Mouse (Mus musculus): ENCODE measurements around the gene 4930519G04Rik. TPM values are rescaled to one million over a fixed set of nuclear protein-coding genes. Genes with fewer than 3 reads are reported as not detected.
"Not testable (repeated sequence)": the region's sequence is repeated elsewhere in the genome, so short reads cannot be mapped to it uniquely, and the experiment has no call there.

The 4930519G04Rik gene
- not detected in 2 replicates for polyA plus RNA-seq (2014; fragmentation: Nextera tagmentation; extraction: Ambion mirVana)

DNA sequence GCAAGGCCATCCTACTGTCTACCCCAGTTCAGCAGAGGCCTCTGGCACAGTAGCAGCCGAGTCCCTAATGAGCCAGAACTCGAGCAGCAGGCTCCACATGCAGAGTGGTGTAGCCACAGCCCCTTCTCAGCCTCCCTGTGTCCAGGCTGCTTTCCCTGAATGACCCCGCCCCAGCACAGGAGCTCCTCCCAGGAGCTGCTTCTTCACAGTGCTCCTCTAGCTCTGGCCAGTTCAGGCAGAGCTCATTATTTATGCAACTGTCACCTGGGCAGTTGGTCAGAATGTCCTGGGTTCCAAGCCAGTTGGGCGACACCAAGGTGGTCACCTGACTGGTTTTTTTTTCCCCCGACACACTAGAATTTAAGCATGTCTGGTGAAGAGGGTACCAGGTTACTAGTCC lies at the start of gene 4930519G04Rik:
TSS of gene 4930519G04Rik (plus strand) at position 301 of the 400 bp plus-strand sequence.
- not testable (repeated sequence) for H3K4me2 ChIP-seq (ENCODE audit: low read depth, low read length); H3K4me3 ChIP-seq (ENCODE audit: low read depth, low read length); H3K27me3 ChIP-seq (ENCODE audit: control insufficient read depth, insufficient read depth, low read length); ATAC-seq (replicated peaks; ENCODE audit: insufficient number of reproducible peaks, low FRiP score, low TSS enrichment, low read depth); H3K36me3 ChIP-seq (replicated peaks; ENCODE audit: control insufficient read depth, insufficient read depth, low read depth, low read length); H3K9ac ChIP-seq (replicated peaks; ENCODE audit: low read length); H3K4me1 ChIP-seq (ENCODE audit: control insufficient read depth, insufficient read depth, low read length); DNase-seq (ENCODE audit: low spot score); H3K27ac ChIP-seq (replicated peaks; ENCODE audit: low read depth, low read length); H3K9me3 ChIP-seq (replicated peaks; ENCODE audit: control insufficient read depth, low read length)
- WGBS = 79% methylated on average over 3 of the region's 5 CpGs

DNA sequence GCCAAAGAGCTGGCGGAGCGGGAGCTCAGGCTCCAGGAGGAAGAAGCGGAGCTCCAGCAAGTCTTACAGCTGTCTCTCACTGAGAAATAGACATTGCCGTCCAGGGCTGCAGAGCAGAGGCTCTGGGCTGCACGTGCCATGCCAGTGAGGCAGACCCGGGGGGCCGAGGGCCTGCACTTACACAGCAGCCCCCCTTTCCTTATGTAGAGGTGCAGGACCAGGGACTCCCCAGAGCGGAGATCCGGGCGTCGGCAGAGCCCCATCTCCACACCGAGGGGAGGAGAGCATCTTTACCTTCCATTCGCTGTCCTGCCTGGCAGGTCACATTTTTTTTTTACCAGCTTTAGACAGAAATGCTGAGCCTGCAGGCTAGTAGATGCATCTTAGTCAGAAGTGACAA lies 49.1 kb upstream of the 4930519G04Rik start:
- WGBS = 84% methylated on average over 13 of the region's 13 CpGs
- Histone ChIP-seq H3K4me2 (ENCODE audit: low read depth, low read length) (no peak overlapping the region), H3K9ac (replicated peaks; ENCODE audit: low read length) (no peak overlapping the region), H3K36me3 (replicated peaks; ENCODE audit: control insufficient read depth, insufficient read depth, low read depth, low read length) (peaks cover 2% of the 10 kb centered on the region; the same call in 1 of the 2 replicates), H3K27ac (replicated peaks; ENCODE audit: low read depth, low read length) (no peak overlapping the region), H3K4me3 (ENCODE audit: low read depth, low read length) (no peak overlapping the region), H3K9me3 (replicated peaks; ENCODE audit: control insufficient read depth, low read length) (no peaks in the 10 kb centered on the region), H3K27me3 (ENCODE audit: control insufficient read depth, insufficient read depth, low read length) (no peaks in the 10 kb centered on the region), H3K4me1 (ENCODE audit: control insufficient read depth, insufficient read depth, low read length) (no peaks in the 10 kb centered on the region)
- no peak for ATAC-seq (replicated peaks; ENCODE audit: insufficient number of reproducible peaks, low FRiP score, low TSS enrichment, low read depth)
- DNase-seq (ENCODE audit: low spot score) = no peak

DNA sequence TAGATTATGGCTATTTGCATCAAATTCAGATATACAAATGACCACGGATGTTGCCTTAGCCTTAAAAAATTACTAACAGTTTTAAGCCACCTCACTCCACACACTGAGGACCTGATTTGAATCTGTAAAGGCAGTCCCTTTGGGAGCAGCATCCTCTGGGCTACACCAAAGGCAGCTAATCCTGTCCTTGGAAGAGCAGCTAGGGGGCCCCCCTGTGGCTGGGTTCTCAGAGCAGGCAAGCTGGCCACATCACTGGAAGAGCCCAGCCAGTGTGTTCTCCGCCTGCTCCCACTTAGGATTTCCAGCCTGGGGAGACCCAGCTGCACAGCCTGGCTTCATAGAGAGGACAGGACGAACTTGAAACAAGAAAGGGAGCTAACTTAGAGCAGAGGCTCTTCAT lies 48.5 kb upstream of the 4930519G04Rik start:
- peak; percentile 26 for DNase-seq (ENCODE audit: low spot score)

DNA sequence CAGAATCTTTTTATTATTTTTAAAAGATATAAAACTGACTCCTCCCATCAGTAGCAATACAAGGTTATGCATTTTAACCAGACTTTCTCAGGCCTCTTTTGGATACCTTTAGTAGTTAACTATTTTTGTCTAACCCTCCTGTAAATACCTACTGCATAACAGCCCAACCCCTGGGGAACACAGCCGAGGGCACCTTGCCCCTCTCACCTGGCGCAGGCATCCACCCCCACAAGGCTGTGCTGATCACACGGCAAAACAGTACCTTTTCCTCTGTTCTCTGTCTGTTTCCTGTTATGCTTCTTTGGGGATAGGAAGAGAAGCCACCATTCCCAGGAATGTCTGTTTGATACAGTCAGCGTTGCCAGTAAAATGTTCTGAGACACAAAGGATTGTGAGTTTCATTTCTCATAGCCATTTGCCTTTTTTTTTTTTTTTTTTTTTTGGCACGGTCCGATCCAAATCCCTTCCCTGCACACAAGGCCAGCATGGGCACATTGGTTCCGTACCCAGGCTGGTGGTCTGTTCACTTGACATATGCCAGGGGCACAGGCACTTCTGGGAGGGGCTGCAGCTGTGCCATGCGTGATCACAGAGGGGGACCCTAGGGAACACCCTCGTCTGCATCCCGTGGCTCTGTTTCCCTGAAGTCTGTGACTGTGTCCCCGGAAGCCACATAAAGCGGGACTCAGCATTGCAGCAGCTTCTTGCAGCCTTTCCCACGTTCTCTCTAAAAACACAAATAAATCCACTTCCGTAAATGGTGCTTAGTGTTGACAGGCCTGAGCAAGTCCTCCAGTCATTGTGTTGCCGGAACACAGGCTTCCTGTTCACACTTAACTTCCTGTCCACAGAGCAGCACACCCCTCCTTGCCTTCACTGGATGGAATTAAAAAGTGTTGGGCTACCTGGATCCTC lies 47.8 kb upstream of the 4930519G04Rik start:
- H3K4me2 ChIP-seq (ENCODE audit: low read depth, low read length) = no peak overlapping the region
- no peak overlapping the region for H3K4me3 ChIP-seq (ENCODE audit: low read depth, low read length)
- DNase-seq (ENCODE audit: low spot score) = no peak
- H3K4me1 ChIP-seq (ENCODE audit: control insufficient read depth, insufficient read depth, low read length) = no peaks in the 10 kb centered on the region
- H3K36me3 ChIP-seq (replicated peaks; ENCODE audit: control insufficient read depth, insufficient read depth, low read depth, low read length) = peaks cover 2% of the 10 kb centered on the region; the same call in 1 of the 2 replicates
- WGBS = 71% methylated on average over 15 of the region's 15 CpGs
- H3K9ac ChIP-seq (replicated peaks; ENCODE audit: low read length) = no peak overlapping the region
- no peaks in the 10 kb centered on the region for H3K9me3 ChIP-seq (replicated peaks; ENCODE audit: control insufficient read depth, low read length)
- ATAC-seq (replicated peaks; ENCODE audit: insufficient number of reproducible peaks, low FRiP score, low TSS enrichment, low read depth) = no peak
- no peaks in the 10 kb centered on the region for H3K27me3 ChIP-seq (ENCODE audit: control insufficient read depth, insufficient read depth, low read length)
- no peak overlapping the region for H3K27ac ChIP-seq (replicated peaks; ENCODE audit: low read depth, low read length)

More for the DNA sequence above, 48.5 kb upstream of the 4930519G04Rik start:
- 44% methylated on average over 3 of the region's 3 CpGs for WGBS
- Histone ChIP-seq H3K27ac (replicated peaks; ENCODE audit: low read depth, low read length) (no peak overlapping the region), H3K4me2 (ENCODE audit: low read depth, low read length) (no peak overlapping the region), H3K9me3 (replicated peaks; ENCODE audit: control insufficient read depth, low read length) (no peaks in the 10 kb centered on the region), H3K27me3 (ENCODE audit: control insufficient read depth, insufficient read depth, low read length) (no peaks in the 10 kb centered on the region), H3K4me1 (ENCODE audit: control insufficient read depth, insufficient read depth, low read length) (no peaks in the 10 kb centered on the region), H3K36me3 (replicated peaks; ENCODE audit: control insufficient read depth, insufficient read depth, low read depth, low read length) (peaks cover 2% of the 10 kb centered on the region; the same call in 1 of the 2 replicates), H3K4me3 (ENCODE audit: low read depth, low read length) (no peak overlapping the region), H3K9ac (replicated peaks; ENCODE audit: low read length) (no peak overlapping the region)
- no peak for ATAC-seq (replicated peaks; ENCODE audit: insufficient number of reproducible peaks, low FRiP score, low TSS enrichment, low read depth)

DNA sequence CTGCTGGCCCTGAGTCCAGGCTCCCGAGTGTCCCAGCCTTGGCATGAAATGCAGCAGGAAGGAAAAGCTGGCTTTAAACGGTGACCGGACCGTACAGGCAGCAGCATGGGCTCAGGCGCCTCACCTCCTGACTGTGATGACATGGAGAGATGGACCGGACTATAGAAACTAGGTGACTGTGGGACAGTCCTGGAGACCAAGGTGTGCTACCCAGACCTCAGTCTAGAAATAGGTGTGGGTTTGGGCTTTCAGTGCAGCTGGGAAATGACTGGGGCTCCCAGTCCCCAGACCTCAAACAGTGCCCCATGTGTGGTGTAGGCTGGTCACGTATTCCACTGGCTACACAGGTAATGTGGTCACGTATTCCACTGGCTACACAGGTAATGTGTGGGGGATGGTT lies 46.8 kb upstream of the 4930519G04Rik start:
- H3K9ac ChIP-seq (replicated peaks; ENCODE audit: low read length) = no peak overlapping the region; the same call in 1 of the 2 replicates
- no peaks in the 10 kb centered on the region for H3K27me3 ChIP-seq (ENCODE audit: control insufficient read depth, insufficient read depth, low read length)
- no peaks in the 10 kb centered on the region for H3K9me3 ChIP-seq (replicated peaks; ENCODE audit: control insufficient read depth, low read length)
- ATAC-seq (replicated peaks; ENCODE audit: insufficient number of reproducible peaks, low FRiP score, low TSS enrichment, low read depth) (no peak), DNase-seq (ENCODE audit: low spot score) (no peak)
- 89% methylated on average over 8 of the region's 8 CpGs for WGBS
- no peak overlapping the region for H3K4me2 ChIP-seq (ENCODE audit: low read depth, low read length)
- H3K36me3 ChIP-seq (replicated peaks; ENCODE audit: control insufficient read depth, insufficient read depth, low read depth, low read length) = peaks cover 2% of the 10 kb centered on the region; the same call in 1 of the 2 replicates
- no peak overlapping the region for H3K27ac ChIP-seq (replicated peaks; ENCODE audit: low read depth, low read length)
- H3K4me1 ChIP-seq (ENCODE audit: control insufficient read depth, insufficient read depth, low read length) = no peaks in the 10 kb centered on the region
- no peak overlapping the region for H3K4me3 ChIP-seq (ENCODE audit: low read depth, low read length)

DNA sequence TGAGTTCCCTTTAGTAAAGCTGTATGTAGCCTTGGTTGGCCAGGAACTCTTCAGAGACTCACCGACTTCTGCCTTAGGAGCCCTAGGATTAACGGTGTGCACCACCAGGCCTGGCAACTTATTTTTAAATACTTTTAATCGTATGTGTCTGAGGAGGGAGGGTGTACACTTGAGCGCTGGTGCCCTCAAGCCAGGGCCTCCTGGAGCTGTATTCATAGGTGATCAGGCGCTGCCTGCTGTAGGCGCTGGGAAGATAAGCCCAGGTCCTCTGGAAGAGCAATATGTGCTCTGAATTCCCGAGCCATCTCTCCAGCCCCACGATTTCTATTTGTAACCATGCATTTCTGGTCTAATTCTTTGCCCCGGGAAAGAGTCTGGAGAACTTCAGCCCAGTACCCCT lies 46.4 kb upstream of the 4930519G04Rik start:
- no peak overlapping the region for H3K27ac ChIP-seq (replicated peaks; ENCODE audit: low read depth, low read length)
- no peak overlapping the region for H3K4me3 ChIP-seq (ENCODE audit: low read depth, low read length)
- no peaks in the 10 kb centered on the region for H3K9me3 ChIP-seq (replicated peaks; ENCODE audit: control insufficient read depth, low read length)
- H3K4me2 ChIP-seq (ENCODE audit: low read depth, low read length) = no peak overlapping the region
- H3K4me1 ChIP-seq (ENCODE audit: control insufficient read depth, insufficient read depth, low read length) = no peaks in the 10 kb centered on the region
- no peaks in the 10 kb centered on the region for H3K27me3 ChIP-seq (ENCODE audit: control insufficient read depth, insufficient read depth, low read length)
- H3K9ac ChIP-seq (replicated peaks; ENCODE audit: low read length) = no peak overlapping the region
- H3K36me3 ChIP-seq (replicated peaks; ENCODE audit: control insufficient read depth, insufficient read depth, low read depth, low read length) = peaks cover 2% of the 10 kb centered on the region; the same call in 1 of the 2 replicates
- WGBS = 47% methylated on average over 9 of the region's 9 CpGs
- ATAC-seq (replicated peaks; ENCODE audit: insufficient number of reproducible peaks, low FRiP score, low TSS enrichment, low read depth) = no peak
- no peak for DNase-seq (ENCODE audit: low spot score)

DNA sequence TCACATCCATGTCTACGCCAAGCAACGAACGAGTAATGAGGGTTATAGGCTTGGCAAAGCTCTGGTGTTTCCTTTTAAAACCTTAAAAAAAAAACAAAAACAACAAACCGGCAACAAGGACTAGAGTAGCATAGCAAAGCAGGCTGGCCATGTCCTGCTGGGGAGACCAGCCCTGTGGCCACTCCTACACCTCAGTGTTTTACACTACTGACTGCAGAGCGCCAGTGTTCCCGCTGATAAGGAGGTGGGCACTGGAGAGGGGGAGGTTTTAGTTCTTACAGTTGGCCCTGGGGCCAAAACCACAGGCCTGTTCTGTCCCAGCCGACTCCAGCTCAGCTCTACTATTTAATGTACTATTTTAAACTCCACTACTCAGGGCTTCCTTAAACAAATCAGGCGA lies 46.0 kb upstream of the 4930519G04Rik start:
- no peak overlapping the region for H3K4me2 ChIP-seq (ENCODE audit: low read depth, low read length)
- H3K27me3 ChIP-seq (ENCODE audit: control insufficient read depth, insufficient read depth, low read length) = no peaks in the 10 kb centered on the region
- no peak for DNase-seq (ENCODE audit: low spot score)
- H3K4me3 ChIP-seq (ENCODE audit: low read depth, low read length) = no peak overlapping the region
- no peaks in the 10 kb centered on the region for H3K9me3 ChIP-seq (replicated peaks; ENCODE audit: control insufficient read depth, low read length)
- peaks cover 2% of the 10 kb centered on the region; the same call in 1 of the 2 replicates for H3K36me3 ChIP-seq (replicated peaks; ENCODE audit: control insufficient read depth, insufficient read depth, low read depth, low read length)
- no peak for ATAC-seq (replicated peaks; ENCODE audit: insufficient number of reproducible peaks, low FRiP score, low TSS enrichment, low read depth)
- no peak overlapping the region for H3K9ac ChIP-seq (replicated peaks; ENCODE audit: low read length)
- WGBS = 29% methylated on average over 8 of the region's 8 CpGs
- no peaks in the 10 kb centered on the region for H3K4me1 ChIP-seq (ENCODE audit: control insufficient read depth, insufficient read depth, low read length)
- H3K27ac ChIP-seq (replicated peaks; ENCODE audit: low read depth, low read length) = no peak overlapping the region

GRCm38 (mm10) chr5:114807893-114808292 lies 45.6 kb upstream of the 4930519G04Rik start:
- peak; percentile 39 for DNase-seq (ENCODE audit: low spot score)
- 48% methylated on average over 6 of the region's 6 CpGs for WGBS

More at GRCm38 (mm10) chr5:114807893-114808292, 45.6 kb upstream of the 4930519G04Rik start:
- Histone ChIP-seq H3K27me3 (ENCODE audit: control insufficient read depth, insufficient read depth, low read length) (no peaks in the 10 kb centered on the region), H3K4me3 (ENCODE audit: low read depth, low read length) (no peak overlapping the region), H3K4me2 (ENCODE audit: low read depth, low read length) (no peak overlapping the region), H3K27ac (replicated peaks; ENCODE audit: low read depth, low read length) (no peak overlapping the region), H3K4me1 (ENCODE audit: control insufficient read depth, insufficient read depth, low read length) (no peaks in the 10 kb centered on the region), H3K9me3 (replicated peaks; ENCODE audit: control insufficient read depth, low read length) (no peaks in the 10 kb centered on the region), H3K9ac (replicated peaks; ENCODE audit: low read length) (no peak overlapping the region), H3K36me3 (replicated peaks; ENCODE audit: control insufficient read depth, insufficient read depth, low read depth, low read length) (peaks cover 2% of the 10 kb centered on the region; the same call in 1 of the 2 replicates)
- ATAC-seq (replicated peaks; ENCODE audit: insufficient number of reproducible peaks, low FRiP score, low TSS enrichment, low read depth) = no peak
